Mouse (Mus musculus): ENCODE measurements around the gene Wdr45. TPM values are rescaled to one million over a fixed set of nuclear protein-coding genes. Genes with fewer than 3 reads are reported as not detected.

Wdr45 gene
- polyA plus RNA-seq, 1 experiment from 2014 or later, result 25.8 TPM

GRCm38 (mm10) chrX:7675001-7675380 is 39.1 kb upstream of the Wdr45 start:
- Histone ChIP-seq H3K36me3 (ENCODE audit: control insufficient read depth, insufficient read depth, low read length) (no peaks in the 10 kb centered on the region), H3K4me2 (ENCODE audit: low read depth, low read length) (peak overlapping the region; percentile 68), H3K9ac (ENCODE audit: low read depth, low read length) (peak overlapping the region; percentile 61), H3K9me3 (ENCODE audit: control insufficient read depth, low read length) (no peaks in the 10 kb centered on the region), H3K27ac (ENCODE audit: low read length) (peak overlapping the region; percentile 75), H3K4me1 (ENCODE audit: control insufficient read depth, insufficient read depth, low read length) (peaks cover 5% of the 10 kb centered on the region), H3K4me3 (ENCODE audit: low read length) (peak overlapping the region; percentile 38), H3K27me3 (replicated peaks; ENCODE audit: control insufficient read depth, insufficient read depth, low read length) (no peaks in the 10 kb centered on the region)
- WGBS, result 27% methylated on average over 10 of the region's 10 CpGs
- ATAC-seq, result peak; percentile 9; the same call in 1 of the 2 replicates

GRCm38 (mm10) chrX:7678986-7679385 is 35.1 kb upstream of the Wdr45 start:
- Histone ChIP-seq H3K4me2 (ENCODE audit: low read depth, low read length) (no peak overlapping the region), H3K4me3 (ENCODE audit: low read length) (no peak overlapping the region), H3K9me3 (ENCODE audit: control insufficient read depth, low read length) (no peaks in the 10 kb centered on the region), H3K9ac (ENCODE audit: low read depth, low read length) (no peak overlapping the region), H3K27me3 (replicated peaks; ENCODE audit: control insufficient read depth, insufficient read depth, low read length) (no peaks in the 10 kb centered on the region), H3K4me1 (ENCODE audit: control insufficient read depth, insufficient read depth, low read length) (peaks cover 5% of the 10 kb centered on the region), H3K36me3 (ENCODE audit: control insufficient read depth, insufficient read depth, low read length) (no peaks in the 10 kb centered on the region), H3K27ac (ENCODE audit: low read length) (no peak overlapping the region)
- WGBS, result 40% methylated on average over 3 of the region's 3 CpGs
- ATAC-seq, result no peak

- Histone ChIP-seq H3K4me2 (ENCODE audit: low read depth, low read length) (peak overlapping the region; percentile 55), H3K4me1 (ENCODE audit: control insufficient read depth, insufficient read depth, low read length) (no peaks in the 10 kb centered on the region; the same call in none of the 2 replicates), H3K27ac (ENCODE audit: low read length) (no peak overlapping the region), H3K27me3 (replicated peaks; ENCODE audit: control insufficient read depth, insufficient read depth, low read length) (no peaks in the 10 kb centered on the region), H3K9ac (ENCODE audit: low read depth, low read length) (0 out of 2 replicates have a peak overlapping the region, but pooled peaks have one; percentile 33), H3K9me3 (ENCODE audit: control insufficient read depth, low read length) (no peaks in the 10 kb centered on the region), H3K36me3 (ENCODE audit: control insufficient read depth, insufficient read depth, low read length) (no peaks in the 10 kb centered on the region), H3K4me3 (ENCODE audit: low read length) (peak overlapping the region; percentile 38)
- WGBS, result 16% methylated on average over 27 of the region's 27 CpGs
- ATAC-seq, result peak; percentile 97
These were observed 34.6 kb upstream of the Wdr45 start for GRCm38 (mm10) chrX:7679405-7680056.

GRCm38 (mm10) chrX:7680057-7680412 is 34.1 kb upstream of the Wdr45 start:
- peak; percentile 14 for ATAC-seq
- no peaks in the 10 kb centered on the region for H3K9me3 ChIP-seq (ENCODE audit: control insufficient read depth, low read length)
- H3K9ac ChIP-seq (ENCODE audit: low read depth, low read length), result 0 out of 2 replicates have a peak overlapping the region, but pooled peaks have one; percentile 33
- peak overlapping the region; percentile 55 for H3K4me2 ChIP-seq (ENCODE audit: low read depth, low read length)
- H3K36me3 ChIP-seq (ENCODE audit: control insufficient read depth, insufficient read depth, low read length), result no peaks in the 10 kb centered on the region
- H3K27ac ChIP-seq (ENCODE audit: low read length), result no peak overlapping the region
- H3K4me3 ChIP-seq (ENCODE audit: low read length), result peak overlapping the region; percentile 38
- 18% methylated on average over 12 of the region's 12 CpGs for WGBS
- H3K4me1 ChIP-seq (ENCODE audit: control insufficient read depth, insufficient read depth, low read length), result no peaks in the 10 kb centered on the region; the same call in 1 of the 2 replicates
- no peaks in the 10 kb centered on the region for H3K27me3 ChIP-seq (replicated peaks; ENCODE audit: control insufficient read depth, insufficient read depth, low read length)

- Histone ChIP-seq H3K4me3 (ENCODE audit: low read length) (peak within 1 kb of the TSS; percentile 38), H3K27me3 (replicated peaks; ENCODE audit: control insufficient read depth, insufficient read depth, low read length) (no peaks in the 10 kb centered on the region), H3K27ac (ENCODE audit: low read length) (no peak within 1 kb of the TSS), H3K36me3 (ENCODE audit: control insufficient read depth, insufficient read depth, low read length) (no peaks in the 10 kb centered on the region), H3K4me1 (ENCODE audit: control insufficient read depth, insufficient read depth, low read length) (no peaks in the 10 kb centered on the region), H3K9ac (ENCODE audit: low read depth, low read length) (0 out of 2 replicates have a peak within 1 kb of the TSS, but pooled peaks have one; percentile 33), H3K4me2 (ENCODE audit: low read depth, low read length) (peak within 1 kb of the TSS; percentile 55), H3K9me3 (ENCODE audit: control insufficient read depth, low read length) (no peaks in the 10 kb centered on the region)
- no peak for ATAC-seq
- 66% methylated on average over 14 of the region's 14 CpGs for WGBS
These were observed 33.3 kb upstream of the Wdr45 start, which contains the start of gene Magix for GRCm38 (mm10) chrX:7680864-7681263. Magix (minus strand) TSS chrX:7681251.

GRCm38 (mm10) chrX:7688321-7688720 is 25.8 kb upstream of the Wdr45 start:
- Histone ChIP-seq H3K4me3 (ENCODE audit: low read length) (no peak overlapping the region), H3K27ac (ENCODE audit: low read length) (no peak overlapping the region), H3K9ac (ENCODE audit: low read depth, low read length) (no peak overlapping the region), H3K27me3 (replicated peaks; ENCODE audit: control insufficient read depth, insufficient read depth, low read length) (no peaks in the 10 kb centered on the region), H3K9me3 (ENCODE audit: control insufficient read depth, low read length) (no peaks in the 10 kb centered on the region), H3K4me1 (ENCODE audit: control insufficient read depth, insufficient read depth, low read length) (no peaks in the 10 kb centered on the region), H3K36me3 (ENCODE audit: control insufficient read depth, insufficient read depth, low read length) (no peaks in the 10 kb centered on the region), H3K4me2 (ENCODE audit: low read depth, low read length) (no peak overlapping the region)
- 87% methylated on average over 2 of the region's 2 CpGs for WGBS
- no peak for ATAC-seq

GRCm38 (mm10) chrX:7690486-7690885 is 23.6 kb upstream of the Wdr45 start:
- H3K9ac ChIP-seq (ENCODE audit: low read depth, low read length), result no peak overlapping the region
- 57% methylated on average over 3 of the region's 3 CpGs for WGBS
- no peaks in the 10 kb centered on the region for H3K36me3 ChIP-seq (ENCODE audit: control insufficient read depth, insufficient read depth, low read length)
- H3K27ac ChIP-seq (ENCODE audit: low read length), result no peak overlapping the region
- no peaks in the 10 kb centered on the region for H3K4me1 ChIP-seq (ENCODE audit: control insufficient read depth, insufficient read depth, low read length)
- H3K27me3 ChIP-seq (replicated peaks; ENCODE audit: control insufficient read depth, insufficient read depth, low read length), result no peaks in the 10 kb centered on the region
- H3K4me3 ChIP-seq (ENCODE audit: low read length), result no peak overlapping the region
- ATAC-seq, result no peak
- H3K9me3 ChIP-seq (ENCODE audit: control insufficient read depth, low read length), result no peaks in the 10 kb centered on the region
- H3K4me2 ChIP-seq (ENCODE audit: low read depth, low read length), result no peak overlapping the region

GRCm38 (mm10) chrX:7692862-7693261 is 21.3 kb upstream of the Wdr45 start:
- no peak overlapping the region for H3K27ac ChIP-seq (ENCODE audit: low read length)
- WGBS, result 39% methylated on average over 4 of the region's 4 CpGs
- H3K36me3 ChIP-seq (ENCODE audit: control insufficient read depth, insufficient read depth, low read length), result no peaks in the 10 kb centered on the region
- no peak overlapping the region for H3K4me3 ChIP-seq (ENCODE audit: low read length)
- H3K9me3 ChIP-seq (ENCODE audit: control insufficient read depth, low read length), result no peaks in the 10 kb centered on the region
- H3K27me3 ChIP-seq (replicated peaks; ENCODE audit: control insufficient read depth, insufficient read depth, low read length), result no peaks in the 10 kb centered on the region
- no peak overlapping the region for H3K4me2 ChIP-seq (ENCODE audit: low read depth, low read length)
- no peaks in the 10 kb centered on the region for H3K4me1 ChIP-seq (ENCODE audit: control insufficient read depth, insufficient read depth, low read length)
- no peak for ATAC-seq
- H3K9ac ChIP-seq (ENCODE audit: low read depth, low read length), result no peak overlapping the region

- ATAC-seq, result peak; percentile 61
- no peaks in the 10 kb centered on the region for H3K36me3 ChIP-seq (ENCODE audit: control insufficient read depth, insufficient read depth, low read length)
- H3K27ac ChIP-seq (ENCODE audit: low read length), result no peak overlapping the region
- H3K4me2 ChIP-seq (ENCODE audit: low read depth, low read length), result peak overlapping the region; percentile 8; the same call in 1 of the 2 replicates
- no peaks in the 10 kb centered on the region; the same call in 1 of the 2 replicates for H3K4me1 ChIP-seq (ENCODE audit: control insufficient read depth, insufficient read depth, low read length)
- 42% methylated on average over 6 of the region's 6 CpGs for WGBS
- H3K9ac ChIP-seq (ENCODE audit: low read depth, low read length), result no peak overlapping the region
- H3K27me3 ChIP-seq (replicated peaks; ENCODE audit: control insufficient read depth, insufficient read depth, low read length), result no peaks in the 10 kb centered on the region
- H3K4me3 ChIP-seq (ENCODE audit: low read length), result no peak overlapping the region
- no peaks in the 10 kb centered on the region for H3K9me3 ChIP-seq (ENCODE audit: control insufficient read depth, low read length)
These were observed 17.6 kb upstream of the Wdr45 start for GRCm38 (mm10) chrX:7696520-7696919.

Measured in intestine, embryonic 16.5 days (tissue).